Mouse (Mus musculus): Measurements from ENCODE around the gene Calm2. TPM values are rescaled to one million over a fixed set of nuclear protein-coding genes. Genes with fewer than 3 reads are reported as not detected.

The Calm2 gene
- total and polyA plus RNA-seq, 3 experiments: 203 to 604 (median 546) TPM

DNA sequence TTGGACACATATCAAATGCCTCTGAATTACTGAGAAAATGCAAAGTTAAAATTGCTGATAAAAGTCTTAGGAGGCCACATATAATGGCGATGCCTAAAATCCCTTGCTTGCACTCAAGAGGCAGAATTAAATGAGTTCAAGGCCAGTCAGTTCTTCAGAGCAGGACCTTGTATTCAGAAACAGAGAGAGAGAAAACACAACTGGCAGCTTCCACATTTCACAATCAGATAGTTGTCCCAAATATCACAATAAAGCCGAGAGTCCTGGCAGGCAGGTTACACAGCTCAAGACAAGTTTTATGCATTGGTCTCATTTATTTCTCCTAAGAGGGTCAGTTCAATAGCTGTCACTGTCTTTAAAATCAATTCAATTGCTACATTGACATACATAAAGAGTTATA lies 5.2 kb downstream of the Calm2 start:
- Histone ChIP-seq H3K36me3 (replicated peaks in 1 of 2; ENCODE audit: control insufficient read depth in 1 of 2, insufficient read depth in 1 of 2, low read length in 1 of 2) (peaks cover 19 to 45% of the 10 kb centered on the region in 2 experiments), H3K27ac (ENCODE audit: insufficient read depth, low read depth) (no peak overlapping the region), H3K9ac (ENCODE audit: insufficient read depth, low read depth) (no peak overlapping the region), H3K4me3 (replicated peaks in 1 of 3; ENCODE audit: low read depth in 2 of 3, low read length in 2 of 3, poor library complexity in 1 of 3) (no peak overlapping the region), H3K4me1 (ENCODE audit: control insufficient read depth in 1 of 2, insufficient read depth in 2 of 2) (peaks cover 11 to 36% of the 10 kb centered on the region in 2 experiments), H3K4me2 (ENCODE audit: insufficient read depth, low read depth, poor library complexity, severe bottlenecking) (no peak overlapping the region), H3K27me3 (replicated peaks) (no peaks in the 10 kb centered on the region), H3K79me2 (replicated peaks; ENCODE audit: control insufficient read depth, extremely low read depth, insufficient read depth, poor library complexity, severe bottlenecking) (peaks cover 86% of the 10 kb centered on the region), H3K9me3 (replicated peaks; ENCODE audit: low read length) (no peaks in the 10 kb centered on the region)
- in situ Hi-C loops (cut with MboI; ENCODE audit: low pct_ligation_motif_present, low pct_unique_long_range_greater_than_20kb, low sequenced_read_pairs) (no loop called here), dilution Hi-C loops (cut with MboI; ENCODE audit: extremely low pct_ligation_motif_present, extremely low pct_unique_long_range_greater_than_20kb, low sequenced_read_pairs) (no loop called here)
- no peak for DNase-seq (ENCODE audit: extremely low read depth)
- TF ChIP-seq GABPA (IDR thresholded peaks at IDR 0.05; ENCODE audit: insufficient replicate concordance, low read depth, low read length): no peak
- TF ChIP-seq SMC3 (IDR thresholded peaks at IDR 0.05; ENCODE audit: low read depth, low read length): no peak
- TF ChIP-seq MYC (IDR thresholded peaks at IDR 0.05; ENCODE audit: low read depth, low read length): no peak
- TF ChIP-seq PAX5 (IDR thresholded peaks at IDR 0.05; ENCODE audit: low read length): no peak
- TF ChIP-seq UBTF (IDR thresholded peaks at IDR 0.05; ENCODE audit: low read depth, low read length): no peak
- TF ChIP-seq EP300 (IDR thresholded peaks at IDR 0.05; ENCODE audit: low read length): no peak
- no peak for TF ChIP-seq BHLHE40 (IDR thresholded peaks at IDR 0.05; ENCODE audit: low read depth, low read length)
- no peak for TF ChIP-seq JUN (IDR thresholded peaks at IDR 0.05; ENCODE audit: insufficient read depth, low read depth, low read length)
- TF ChIP-seq ZNF384 (IDR thresholded peaks at IDR 0.05; ENCODE audit: low read depth, low read length): no peak
- no peak for TF ChIP-seq CHD2 (IDR thresholded peaks at IDR 0.05; ENCODE audit: low read length)
- TF ChIP-seq ZMIZ1 (IDR thresholded peaks at IDR 0.05; ENCODE audit: low read depth, low read length): no peak
- no peak for TF ChIP-seq JUND (conservative IDR thresholded peaks at IDR 0.05; ENCODE audit: low read depth, low read length)

DNA sequence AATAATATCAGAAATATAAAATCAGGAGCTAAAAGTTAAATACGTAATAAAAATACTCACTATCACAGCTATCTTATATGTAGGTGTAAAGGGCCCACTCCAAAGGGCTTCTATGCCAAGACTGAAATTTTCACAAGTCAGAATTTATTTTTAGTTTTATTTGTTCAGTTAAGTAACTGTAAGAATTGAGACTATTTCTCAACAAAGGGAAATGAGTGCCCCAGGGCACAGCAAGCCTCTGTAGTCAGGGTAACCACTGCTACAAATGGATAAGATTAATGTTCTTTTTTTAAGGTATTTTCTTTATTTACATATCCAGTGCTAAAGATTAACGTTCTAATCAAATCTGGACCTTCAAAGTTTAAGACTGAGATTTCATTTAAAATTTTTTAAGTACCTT lies 7.3 kb downstream of the Calm2 start:
- in situ Hi-C loops (cut with MboI; ENCODE audit: low pct_ligation_motif_present, low pct_unique_long_range_greater_than_20kb, low sequenced_read_pairs): no loop called here
- Histone ChIP-seq H3K27ac (ENCODE audit: insufficient read depth, low read depth) (no peak overlapping the region), H3K9me3 (replicated peaks; ENCODE audit: low read length) (no peaks in the 10 kb centered on the region), H3K4me1 (ENCODE audit: control insufficient read depth in 1 of 2, insufficient read depth in 2 of 2) (peaks cover 11 to 32% of the 10 kb centered on the region in 2 experiments), H3K79me2 (replicated peaks; ENCODE audit: control insufficient read depth, extremely low read depth, insufficient read depth, poor library complexity, severe bottlenecking) (peaks cover 71% of the 10 kb centered on the region), H3K4me2 (ENCODE audit: insufficient read depth, low read depth, poor library complexity, severe bottlenecking) (no peak overlapping the region), H3K36me3 (replicated peaks in 1 of 2; ENCODE audit: control insufficient read depth in 1 of 2, insufficient read depth in 1 of 2, low read length in 1 of 2) (peaks cover 32 to 62% of the 10 kb centered on the region in 2 experiments), H3K4me3 (replicated peaks in 1 of 3; ENCODE audit: low read depth in 2 of 3, low read length in 2 of 3, poor library complexity in 1 of 3) (no peak overlapping the region), H3K9ac (ENCODE audit: insufficient read depth, low read depth) (no peak overlapping the region), H3K27me3 (replicated peaks) (no peaks in the 10 kb centered on the region)
- dilution Hi-C loops (cut with MboI; ENCODE audit: extremely low pct_ligation_motif_present, extremely low pct_unique_long_range_greater_than_20kb, low sequenced_read_pairs): no loop called here
- DNase-seq (ENCODE audit: extremely low read depth): no peak
- TF ChIP-seq CHD2 (IDR thresholded peaks at IDR 0.05; ENCODE audit: low read length): no peak
- no peak for TF ChIP-seq TBP (conservative IDR thresholded peaks at IDR 0.05; ENCODE audit: low read depth, low read length)
- no peak for TF ChIP-seq USF1 (IDR thresholded peaks at IDR 0.05; ENCODE audit: low read depth, low read length)
- no peak for TF ChIP-seq TCF12 (IDR thresholded peaks at IDR 0.05; ENCODE audit: low read depth, low read length)
- TF ChIP-seq KAT2A (IDR thresholded peaks at IDR 0.05; ENCODE audit: insufficient replicate concordance, low read length): no peak
- TF ChIP-seq ZKSCAN1 (IDR thresholded peaks at IDR 0.05; ENCODE audit: borderline replicate concordance, low read depth, low read length): no peak
- TF ChIP-seq NRF1 (IDR thresholded peaks at IDR 0.05; ENCODE audit: low read depth, low read length): no peak
- no peak for TF ChIP-seq ZNF384 (IDR thresholded peaks at IDR 0.05; ENCODE audit: low read depth, low read length)
- TF ChIP-seq CTCF (conservative IDR thresholded peaks at IDR 0.05 in 1 of 2, IDR thresholded peaks at IDR 0.05 in 1 of 2; ENCODE audit: low read depth in 2 of 2, low read length in 2 of 2): no peak
- TF ChIP-seq ELF1 (IDR thresholded peaks at IDR 0.05; ENCODE audit: low read depth, low read length): no peak
- no peak for TF ChIP-seq ZMIZ1 (IDR thresholded peaks at IDR 0.05; ENCODE audit: low read depth, low read length)
- TF ChIP-seq CHD1 (IDR thresholded peaks at IDR 0.05; ENCODE audit: low read depth, low read length): no peak
- TF ChIP-seq RCOR1 (conservative IDR thresholded peaks at IDR 0.05; ENCODE audit: low read depth, low read length): no peak
- no peak for TF ChIP-seq GABPA (IDR thresholded peaks at IDR 0.05; ENCODE audit: insufficient replicate concordance, low read depth, low read length)
- TF ChIP-seq IRF4 (IDR thresholded peaks at IDR 0.05; ENCODE audit: low read depth, low read length): no peak
- no peak for TF ChIP-seq MAFK (IDR thresholded peaks at IDR 0.05; ENCODE audit: insufficient replicate concordance, low read length)
- no peak for TF ChIP-seq RAD21 (IDR thresholded peaks at IDR 0.05; ENCODE audit: low read depth, low read length)
- TF ChIP-seq POLR2AphosphoS2 (IDR thresholded peaks at IDR 0.05; ENCODE audit: low read depth, low read length): no peak
- no peak for TF ChIP-seq MEF2A (IDR thresholded peaks at IDR 0.05; ENCODE audit: borderline replicate concordance, low read depth, low read length)
- no peak for TF ChIP-seq HCFC1 (IDR thresholded peaks at IDR 0.05; ENCODE audit: low read depth, low read length)
